Mouse (Mus musculus): ENCODE data around the gene Pofut1.
A peak's percentile ranks its signal among the peaks of the same experiment; 100 is the strongest.
"Not testable (repeated sequence)": the region's sequence is repeated elsewhere in the genome, so short reads cannot be mapped to it uniquely, and the experiment has no call there.

Pofut1 gene

GRCm38 (mm10) chr2:153239021-153239859 lies 2.1 kb upstream of the Pofut1 start:
- DNase-seq (ENCODE audit: low read depth, low spot score): no peak

- no peak for DNase-seq (ENCODE audit: low read depth, low spot score)
Measured at GRCm38 (mm10) chr2:153239860-153240480, 1.4 kb upstream of the Pofut1 start.

GRCm38 (mm10) chr2:153240701-153241235 lies 565 bp upstream of the Pofut1 start:
- peak; percentile 62 for DNase-seq (ENCODE audit: low read depth, low spot score)

- no peak for DNase-seq (ENCODE audit: low read depth, low spot score)
Measured at GRCm38 (mm10) chr2:153242156-153242555, 823 bp downstream of the Pofut1 start.

GRCm38 (mm10) chr2:153249751-153250150 lies 8.4 kb downstream of the Pofut1 start:
- DNase-seq (ENCODE audit: low read depth, low spot score): no peak

GRCm38 (mm10) chr2:153256604-153257003 lies 15.3 kb downstream of the Pofut1 start:
- DNase-seq (ENCODE audit: low read depth, low spot score): no peak

GRCm38 (mm10) chr2:153259030-153259863 lies 17.9 kb downstream of the Pofut1 start:
- DNase-seq (ENCODE audit: low read depth, low spot score): no peak

GRCm38 (mm10) chr2:153259864-153260674 lies 18.7 kb downstream of the Pofut1 start:
- peak; percentile 68 for DNase-seq (ENCODE audit: low read depth, low spot score)

- peak; percentile 87 for DNase-seq (ENCODE audit: low read depth, low spot score)
Measured at GRCm38 (mm10) chr2:153263053-153263452, 21.7 kb downstream of the Pofut1 start.

- no peak for DNase-seq (ENCODE audit: low read depth, low spot score)
Measured at GRCm38 (mm10) chr2:153267331-153267730, 26.0 kb downstream of the Pofut1 start.

- not testable (repeated sequence) for DNase-seq (ENCODE audit: low read depth, low spot score)
Measured at GRCm38 (mm10) chr2:153270231-153270915, 29.0 kb downstream of the Pofut1 start.

- DNase-seq (ENCODE audit: low read depth, low spot score): not testable (repeated sequence)
Measured at GRCm38 (mm10) chr2:153274200-153274918, 33.0 kb downstream of the Pofut1 start.

GRCm38 (mm10) chr2:153274919-153275247 lies 33.5 kb downstream of the Pofut1 start:
- no peak for DNase-seq (ENCODE audit: low read depth, low spot score)

GRCm38 (mm10) chr2:153275577-153275976 lies 34.2 kb downstream of the Pofut1 start:
- DNase-seq (ENCODE audit: low read depth, low spot score): not testable (repeated sequence)

- no peak for DNase-seq (ENCODE audit: low read depth, low spot score)
Measured at GRCm38 (mm10) chr2:153276440-153276839, 35.1 kb downstream of the Pofut1 start.

- DNase-seq (ENCODE audit: low read depth, low spot score): peak; percentile 23
Measured at GRCm38 (mm10) chr2:153276846-153277245, 35.5 kb downstream of the Pofut1 start.

GRCm38 (mm10) chr2:153278357-153278756 lies 37.0 kb downstream of the Pofut1 start:
- no peak for DNase-seq (ENCODE audit: low read depth, low spot score)

- no peak for DNase-seq (ENCODE audit: low read depth, low spot score)
Measured at GRCm38 (mm10) chr2:153283919-153284318, 42.6 kb downstream of the Pofut1 start.

- DNase-seq (ENCODE audit: low read depth, low spot score): no peak
Measured at GRCm38 (mm10) chr2:153286524-153286923, 45.2 kb downstream of the Pofut1 start.

GRCm38 (mm10) chr2:153287835-153288234 lies 46.5 kb downstream of the Pofut1 start:
- DNase-seq (ENCODE audit: low read depth, low spot score): no peak
